Mouse (Mus musculus) C2C12 (cell line): Measurements from ENCODE around the gene Klf1. TPM values are rescaled to one million over a fixed set of nuclear protein-coding genes. Genes with fewer than 3 reads are reported as not detected.

Experiments used
- H3K27me3 ChIP-seq: one replicate; pipeline ENCODE4 v1.6.1; 2011; ENCODE audit not compliant: control insufficient read depth, insufficient read depth, insufficient read length
- H3K36me3 ChIP-seq: one replicate; pipeline ENCODE4 v1.6.1; 2011; ENCODE audit not compliant: control insufficient read depth, insufficient read depth
- H3K4me3 ChIP-seq: one replicate; pipeline ENCODE4 v1.5.1; 2011; ENCODE audit warnings: mild to moderate bottlenecking, control low read depth; ENCODE audit not compliant: poor library complexity, insufficient read depth, severe bottlenecking
- H3K79me2 ChIP-seq: one replicate; pipeline ENCODE4 v1.6.1; 2011; ENCODE audit not compliant: control insufficient read depth, insufficient read depth
- H3K79me3 ChIP-seq: one replicate; pipeline ENCODE4 v1.6.1; 2011; ENCODE audit warnings: low read depth, control low read depth
- H3ac ChIP-seq: one replicate; pipeline ENCODE3; 2011; ENCODE audit warnings: low read depth; ENCODE audit not compliant: control insufficient read depth, insufficient read length
- CEBPB ChIP-seq: IDR thresholded peaks from one replicate; pipeline ENCODE4 v1.6.1; 2011; ENCODE audit warnings: low read depth, mild to moderate bottlenecking, control low read depth, moderate library complexity
- CTCF ChIP-seq: IDR thresholded peaks from one replicate; pipeline ENCODE4 v1.5.1; 2011; ENCODE audit not compliant: control insufficient read depth, insufficient read depth, insufficient read length
- FOSL1 ChIP-seq: IDR thresholded peaks from one replicate; pipeline ENCODE4 v1.8.0; 2011; ENCODE audit warnings: mild to moderate bottlenecking, low read length; ENCODE audit not compliant: poor library complexity, insufficient read depth, severe bottlenecking
- MAX ChIP-seq: IDR thresholded peaks from one replicate; pipeline ENCODE4 v1.6.1; 2011; ENCODE audit warnings: mild to moderate bottlenecking, control low read depth
- MYOD1 ChIP-seq: IDR thresholded peaks from one replicate; pipeline ENCODE4 v1.6.1; 2011; ENCODE audit warnings: low read depth; ENCODE audit not compliant: control insufficient read depth, insufficient read length
- MYOG ChIP-seq: IDR thresholded peaks from one replicate; pipeline ENCODE4 v1.6.1; 2011; ENCODE audit not compliant: control insufficient read depth, insufficient read length; ENCODE audit errors: extremely low read depth
- USF1 ChIP-seq: IDR thresholded peaks from one replicate; pipeline ENCODE4 v1.6.1; 2011; ENCODE audit warnings: low read depth, mild to moderate bottlenecking, control low read depth, moderate library complexity
- long read RNA-seq, 2 experiments: library from polyadenylated mRNA; unstranded; transcript quantifications; one replicate each; pipeline ENCODE4 v2.0.0; 2019 to 2020
- polyA plus RNA-seq: library from polyadenylated mRNA; unstranded; fragments of >200 nt; fragmentation: generic; extraction: Trizol; gene quantifications from one replicate; pipeline ENCODE4 v1.2.1, GENCODE M21; 2012; ENCODE audit warnings: missing spikeins

Gene Klf1
- 0.09 TPM for polyA plus RNA-seq
- long read RNA-seq, experiment 1 = 0 reads
- long read RNA-seq, experiment 2 = 0 reads

- Histone ChIP-seq H3K27me3 (peaks cover 8% of the 10 kb centered on the region), H3K36me3 (no peaks in the 10 kb centered on the region), H3K79me3 (no peaks in the 10 kb centered on the region), H3K4me3 (peak within 1 kb of the TSS; percentile 31), H3K79me2 (no peaks in the 10 kb centered on the region), H3ac (peak within 1 kb of the TSS; percentile 52)
- TF ChIP-seq CEBPB (no peak), USF1 (no peak), FOSL1 (no peak), CTCF (no peak)
These were observed at the start of gene Klf1 for GRCm38 (mm10) chr8:84901752-84902151. TSS of gene Klf1 (plus strand) at chr8:84901928.

GRCm38 (mm10) chr8:84856434-84856833 lies 45.3 kb upstream of the Klf1 start:
- Histone ChIP-seq H3K4me3 (peak overlapping the region; percentile 99), H3K79me3 (peaks cover 31% of the 10 kb centered on the region), H3K27me3 (no peaks in the 10 kb centered on the region), H3K36me3 (peaks cover 24% of the 10 kb centered on the region), H3K79me2 (peaks cover 44% of the 10 kb centered on the region), H3ac (no peak overlapping the region)
- no peak for TF ChIP-seq MAX
- no peak for TF ChIP-seq CEBPB
- TF ChIP-seq USF1 = no peak
- TF ChIP-seq FOSL1 = no peak
- no peak for TF ChIP-seq MYOD1
- TF ChIP-seq MYOG = no peak
- no peak for TF ChIP-seq CTCF

- peaks cover 28% of the 10 kb centered on the region for H3K36me3 ChIP-seq
- H3K79me2 ChIP-seq = peaks cover 44% of the 10 kb centered on the region
- peak within 1 kb of the TSS; percentile 90 for H3ac ChIP-seq
- H3K79me3 ChIP-seq = peaks cover 31% of the 10 kb centered on the region
- no peaks in the 10 kb centered on the region for H3K27me3 ChIP-seq
- peak; percentile 94 for TF ChIP-seq MAX
- TF ChIP-seq MYOG = no peak
- peak within 1 kb of the TSS; percentile 99 for H3K4me3 ChIP-seq
These were observed 44.8 kb upstream of the Klf1 start, which contains the start of gene Farsa for GRCm38 (mm10) chr8:84856864-84857441. TSS of gene Farsa (plus strand) at chr8:84856989.

- Histone ChIP-seq H3K79me3 (no peaks in the 10 kb centered on the region), H3K79me2 (no peaks in the 10 kb centered on the region), H3K4me3 (no peak within 1 kb of the TSS), H3ac (no peak within 1 kb of the TSS), H3K36me3 (peaks cover 34% of the 10 kb centered on the region), H3K27me3 (no peaks in the 10 kb centered on the region)
- TF ChIP-seq FOSL1 = no peak
These were observed 30.1 kb upstream of the Klf1 start, which contains the start of gene Syce2 for GRCm38 (mm10) chr8:84871376-84872308. TSS of gene Syce2 (plus strand) at chr8:84872111.

- no peak for TF ChIP-seq MYOG
- no peak for TF ChIP-seq USF1
- TF ChIP-seq MYOD1 = no peak
- no peak for TF ChIP-seq FOSL1
- no peak for TF ChIP-seq CEBPB
- no peak for TF ChIP-seq CTCF
- TF ChIP-seq MAX = no peak
- no peaks in the 10 kb centered on the region for H3K79me2 ChIP-seq
- H3K27me3 ChIP-seq = no peaks in the 10 kb centered on the region
- no peak overlapping the region for H3K4me3 ChIP-seq
- no peaks in the 10 kb centered on the region for H3K79me3 ChIP-seq
- no peak overlapping the region for H3ac ChIP-seq
- peaks cover 27% of the 10 kb centered on the region for H3K36me3 ChIP-seq
These were observed 29.3 kb upstream of the Klf1 start for GRCm38 (mm10) chr8:84872309-84872965.

- no peak for TF ChIP-seq MYOG
- TF ChIP-seq FOSL1 = no peak
- TF ChIP-seq CTCF = no peak
- no peak for TF ChIP-seq USF1
- Histone ChIP-seq H3K79me2 (no peaks in the 10 kb centered on the region), H3K36me3 (peaks cover 21% of the 10 kb centered on the region), H3K27me3 (no peaks in the 10 kb centered on the region), H3ac (no peak overlapping the region), H3K4me3 (no peak overlapping the region), H3K79me3 (no peaks in the 10 kb centered on the region)
These were observed 28.7 kb upstream of the Klf1 start for GRCm38 (mm10) chr8:84873016-84873415.
